Mouse (Mus musculus) liver, adult 2 months (tissue): ENCODE measurements at regions not wholly inside any gene's neighbourhood (a gene's known extent, or its start where the extent isn't known, plus 50 kb on each side); places are given as distances from the start of the nearest gene placed in this dataset.

Source experiments
- DNase-seq: peaks from one replicate; pipeline ENCODE4 v3.0.0-alpha.2; 2011; ENCODE audit warnings: low read depth, low spot score; ENCODE audit errors: extremely low read depth
- H3K27ac ChIP-seq: fragments of 200-500 bp; replicated peaks from 2 replicates; pipeline ENCODE4 v1.5.1; 2012; ENCODE audit warnings: low read depth, mild to moderate bottlenecking, control low read depth, inconsistent platforms, low read length; ENCODE audit not compliant: insufficient read depth
- H3K27me3 ChIP-seq: fragments of 200-500 bp; 2 replicates; pipeline ENCODE4 v1.6.1; 2012; ENCODE audit warnings: mild to moderate bottlenecking, moderate library complexity, low read length, inconsistent platforms; ENCODE audit not compliant: control insufficient read depth, insufficient read depth
- H3K36me3 ChIP-seq: fragments of 200-500 bp; 2 replicates; pipeline ENCODE4 v1.6.1; 2012; ENCODE audit warnings: low read length, inconsistent platforms; ENCODE audit not compliant: control insufficient read depth, insufficient read depth
- H3K4me1 ChIP-seq: fragments of 200-500 bp; 2 replicates; pipeline ENCODE4 v1.6.1; 2011; ENCODE audit warnings: low read length; ENCODE audit not compliant: control insufficient read depth, insufficient read depth
- H3K4me3 ChIP-seq: fragments of 200-500 bp; 2 replicates; pipeline ENCODE4 v1.5.1; 2011; ENCODE audit warnings: low read depth, mild to moderate bottlenecking, control low read depth, low read length, moderate library complexity; ENCODE audit not compliant: insufficient read depth
- H3K79me2 ChIP-seq: fragments of 200-500 bp; 2 replicates; pipeline ENCODE4 v1.6.1; 2012; ENCODE audit warnings: inconsistent platforms, mild to moderate bottlenecking, low read length, moderate library complexity; ENCODE audit not compliant: control insufficient read depth, insufficient read depth
- H3K9ac ChIP-seq: fragments of 200-500 bp; 2 replicates; pipeline ENCODE4 v1.6.1; 2012; ENCODE audit warnings: low read depth, mild to moderate bottlenecking, control low read depth, inconsistent platforms, low read length
- CTCF ChIP-seq: fragments of 200-500 bp; IDR thresholded peaks from 2 replicates; pipeline ENCODE4 v1.5.1; 2011; ENCODE audit warnings: low read depth, low read length, control low read depth
- POLR2A ChIP-seq: fragments of 200-500 bp; IDR thresholded peaks from 2 replicates; pipeline ENCODE4 v1.6.1; 2011; ENCODE audit warnings: low read length, control low read depth; ENCODE audit not compliant: insufficient read depth; ENCODE audit errors: extremely low read depth
- WGBS: fragments of 180-500 bp; shearing (Covaris S2); methylation state at CpG from one replicate; pipeline ENCODE4 v1.1.7; 2018; 5-methylcytosine and 5-hydroxymethylcytosine counted together

- H3K9ac ChIP-seq = no peak overlapping the region
- TF ChIP-seq CTCF (no peak), POLR2A (no peak)
- 38% methylated on average over 1 of the region's 1 CpGs for WGBS
- H3K27ac ChIP-seq = no peak overlapping the region
- DNase-seq = no peak
- no peaks in the 10 kb centered on the region for H3K27me3 ChIP-seq
- no peaks in the 10 kb centered on the region for H3K36me3 ChIP-seq
- no peaks in the 10 kb centered on the region for H3K4me1 ChIP-seq
- no peak overlapping the region for H3K4me3 ChIP-seq
- no peaks in the 10 kb centered on the region for H3K79me2 ChIP-seq
These were observed 276.7 kb downstream of the Wdr20rt start for GRCm38 (mm10) chr12:65502045-65502444.

GRCm38 (mm10) chr12:65513070-65513469, 287.8 kb downstream of the Wdr20rt start:
- 68% methylated on average over 1 of the region's 1 CpGs for WGBS
- no peak overlapping the region for H3K27ac ChIP-seq
- no peaks in the 10 kb centered on the region for H3K36me3 ChIP-seq
- DNase-seq = no peak
- H3K9ac ChIP-seq = no peak overlapping the region
- H3K79me2 ChIP-seq = no peaks in the 10 kb centered on the region
- H3K4me3 ChIP-seq = no peak overlapping the region
- H3K27me3 ChIP-seq = no peaks in the 10 kb centered on the region
- TF ChIP-seq CTCF = no peak
- no peaks in the 10 kb centered on the region for H3K4me1 ChIP-seq

- no peak for DNase-seq
- 58% methylated on average over 3 of the region's 3 CpGs for WGBS
- TF ChIP-seq POLR2A (no peak), CTCF (no peak)
- Histone ChIP-seq H3K36me3 (no peaks in the 10 kb centered on the region), H3K4me1 (no peaks in the 10 kb centered on the region), H3K27me3 (no peaks in the 10 kb centered on the region), H3K79me2 (no peaks in the 10 kb centered on the region), H3K4me3 (no peak overlapping the region), H3K27ac (no peak overlapping the region), H3K9ac (no peak overlapping the region)
These were observed 308.9 kb downstream of the Wdr20rt start for GRCm38 (mm10) chr12:65534142-65534690.

GRCm38 (mm10) chr12:65548301-65548700, 323.0 kb downstream of the Wdr20rt start:
- TF ChIP-seq CTCF = no peak
- no peak for TF ChIP-seq POLR2A
- Histone ChIP-seq H3K4me1 (no peaks in the 10 kb centered on the region), H3K79me2 (no peaks in the 10 kb centered on the region), H3K36me3 (no peaks in the 10 kb centered on the region), H3K9ac (no peak overlapping the region), H3K27ac (no peak overlapping the region), H3K4me3 (no peak overlapping the region), H3K27me3 (no peaks in the 10 kb centered on the region)
- 93% methylated on average over 4 of the region's 4 CpGs for WGBS
- DNase-seq = no peak

GRCm38 (mm10) chr12:65552230-65552629, 326.9 kb downstream of the Wdr20rt start:
- no peaks in the 10 kb centered on the region for H3K27me3 ChIP-seq

GRCm38 (mm10) chr12:65559036-65559435, 333.7 kb downstream of the Wdr20rt start:
- H3K79me2 ChIP-seq = no peaks in the 10 kb centered on the region
- DNase-seq = no peak
- WGBS = 59% methylated on average over 6 of the region's 6 CpGs
- no peak for TF ChIP-seq CTCF
- no peak for TF ChIP-seq POLR2A
- no peak overlapping the region for H3K4me3 ChIP-seq
- H3K4me1 ChIP-seq = no peaks in the 10 kb centered on the region
- H3K36me3 ChIP-seq = no peaks in the 10 kb centered on the region
- H3K27me3 ChIP-seq = no peaks in the 10 kb centered on the region
- H3K27ac ChIP-seq = no peak overlapping the region
- no peak overlapping the region for H3K9ac ChIP-seq

More at GRCm38 (mm10) chr12:65552230-65552629, 326.9 kb downstream of the Wdr20rt start:
- DNase-seq = no peak
- H3K27ac ChIP-seq = no peak overlapping the region
- H3K9ac ChIP-seq = no peak overlapping the region
- no peaks in the 10 kb centered on the region for H3K36me3 ChIP-seq
- no peaks in the 10 kb centered on the region for H3K79me2 ChIP-seq
- TF ChIP-seq CTCF (no peak), POLR2A (no peak)
- 89% methylated on average over 3 of the region's 3 CpGs for WGBS
- no peaks in the 10 kb centered on the region for H3K4me1 ChIP-seq
- H3K4me3 ChIP-seq = no peak overlapping the region
